Mouse (Mus musculus) layer of hippocampus, postnatal 10 days (tissue): ENCODE data around the gene Tmem245. TPM values are rescaled to one million over a fixed set of nuclear protein-coding genes. Genes with fewer than 3 reads are reported as not detected.

Source experiments
- DNase-seq, 2 experiments: peaks; one replicate each; pipeline ENCODE4 v3.0.0; 2021; ENCODE audit warnings: low spot score in 2 of 2
- microRNA-seq, 2 experiments: library from miRNA; unstranded; fragments of <30 nt; microRNA quantifications; one replicate each; pipeline ENCODE4 v1.2.0; 2021
- total RNA-seq, 2 experiments: library from RNA; stranded (reverse); gene quantifications; 2 replicates each; pipeline ENCODE4 v1.2.3; 2021

Gene Tmem245
- total RNA-seq, 2 experiments from 2014 or later: 27.1 to 27.6 TPM

GRCm38 (mm10) chr4:56824231-56824630 is 123.0 kb downstream of the Tmem245 start:
- DNase-seq: no peak

DNA sequence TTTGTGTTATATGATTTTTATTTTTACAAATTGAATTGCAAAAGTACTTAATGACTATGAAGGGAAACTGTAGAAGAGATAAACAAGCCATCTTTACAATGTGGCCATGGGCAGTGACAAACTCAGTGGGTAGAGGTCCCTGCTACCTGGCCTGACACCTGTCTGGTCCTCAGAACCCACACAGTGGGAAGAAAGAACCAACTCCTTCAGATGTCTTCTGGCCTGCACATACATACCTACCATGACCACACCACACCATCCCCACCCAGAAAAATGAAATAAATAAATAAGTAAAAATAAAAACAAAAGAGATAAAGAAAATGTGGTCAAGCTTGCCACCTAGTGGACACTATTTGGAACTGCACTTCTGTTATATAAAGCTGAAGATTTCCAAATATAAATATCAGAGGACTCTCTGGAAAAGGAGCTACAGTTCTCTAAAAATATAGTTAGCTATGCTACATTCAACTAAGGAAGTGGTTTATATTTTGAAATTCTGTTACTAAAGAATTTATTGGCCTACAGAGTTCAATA is 127.2 kb downstream of the Tmem245 start:
- no peak for DNase-seq

Small RNA genes within 50 kb of the gene (microRNA-seq; reads per million reads assigned to microRNA genes)
- 51.4 to 57.2 reads per million in 2 experiments for gene Mir32

Other genes starting within 250 kb of the Tmem245 start
- not detected for gene Gm26657, start 207.4 kb downstream of the Tmem245 start, total RNA-seq
- gene Actl7b, start 206.0 kb downstream of the Tmem245 start, total RNA-seq: under 1 TPM in 1 of 2 experiments, not detected in 1; 0.41 TPM
- gene Actl7a, start 204.0 kb downstream of the Tmem245 start, total RNA-seq: not detected
- gene Elp1, start 145.1 kb downstream of the Tmem245 start, total RNA-seq: 10 to 100 TPM; 73.8 to 78.5 TPM
- gene Fam206a, start 145.1 kb downstream of the Tmem245 start, total RNA-seq: 10 to 100 TPM; 17.8 to 17.9 TPM
- 10 to 100 TPM; 13.1 to 17.6 TPM for gene Ctnnal1, start 82.2 kb downstream of the Tmem245 start, total RNA-seq
- gene Frrs1l, start 43.0 kb upstream of the Tmem245 start, total RNA-seq: 100 to 1,000 TPM; 111 to 129 TPM
- 10 to 100 TPM in 1 of 2 experiments, 1 to 10 TPM in 1; 9.3 to 12.7 TPM for gene Epb41l4b, start 196.0 kb upstream of the Tmem245 start, total RNA-seq